Mouse (Mus musculus): ENCODE data around the gene Gipc2.

Gene Gipc2

DNA sequence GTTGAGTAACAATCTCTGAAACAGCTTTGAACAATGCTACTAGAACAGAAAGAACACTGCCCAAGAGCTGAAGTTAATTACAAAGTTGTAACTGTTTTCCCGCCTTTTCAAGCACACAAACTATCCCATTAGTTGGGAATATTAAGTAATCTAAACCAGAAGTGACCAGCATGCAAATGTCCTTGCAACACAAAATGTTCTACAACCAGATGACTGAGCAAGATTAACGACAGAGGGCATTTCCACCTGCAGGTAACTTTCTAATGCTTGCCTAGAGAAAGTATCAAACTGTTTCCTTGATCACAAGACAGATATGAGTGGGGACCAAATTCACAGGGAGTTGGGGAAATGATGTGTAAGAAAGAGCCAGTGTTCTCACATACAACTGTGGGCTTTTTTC lies 101.9 kb downstream of the Gipc2 start:
- no peak for DNase-seq

DNA sequence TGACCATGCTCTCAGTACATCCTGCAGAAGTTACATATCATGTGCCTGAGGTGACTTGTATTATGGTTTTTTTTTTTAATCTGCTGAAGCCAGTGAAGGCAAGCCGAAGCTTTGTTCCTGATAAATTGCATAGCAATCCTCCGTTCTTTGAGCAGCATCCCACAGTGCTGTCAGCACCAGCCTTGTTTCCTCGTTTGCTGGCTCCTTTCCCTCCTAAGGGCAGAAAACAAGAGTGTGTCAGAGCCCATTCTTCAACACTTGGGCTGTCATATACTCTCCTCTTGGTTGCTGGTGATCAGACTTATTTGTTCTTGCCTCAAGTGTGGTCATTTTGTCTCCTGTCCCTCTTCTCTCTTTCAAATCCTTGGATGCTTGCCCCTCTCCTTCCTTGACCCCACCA lies 103.2 kb downstream of the Gipc2 start:
- DNase-seq, result no peak

DNA sequence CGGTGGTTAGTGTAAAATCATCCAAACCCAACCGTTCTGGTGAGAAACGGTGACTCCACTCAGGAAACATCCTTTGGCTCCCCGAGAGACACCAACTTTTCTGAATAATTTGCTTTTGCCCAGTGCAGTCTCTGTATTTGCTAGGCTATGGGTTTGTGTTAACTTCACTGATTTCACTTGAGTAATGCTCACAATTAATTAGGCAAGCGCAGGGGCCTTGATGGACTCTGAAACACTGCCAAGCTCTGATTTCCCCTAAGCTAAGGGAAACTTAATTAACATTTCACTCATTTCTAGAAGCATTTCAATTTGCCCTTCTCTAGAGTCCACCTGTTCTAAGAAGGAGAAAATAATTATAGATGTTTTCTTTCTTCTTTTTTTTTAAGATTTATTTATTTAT lies 104.9 kb downstream of the Gipc2 start:
- no peak for DNase-seq

DNA sequence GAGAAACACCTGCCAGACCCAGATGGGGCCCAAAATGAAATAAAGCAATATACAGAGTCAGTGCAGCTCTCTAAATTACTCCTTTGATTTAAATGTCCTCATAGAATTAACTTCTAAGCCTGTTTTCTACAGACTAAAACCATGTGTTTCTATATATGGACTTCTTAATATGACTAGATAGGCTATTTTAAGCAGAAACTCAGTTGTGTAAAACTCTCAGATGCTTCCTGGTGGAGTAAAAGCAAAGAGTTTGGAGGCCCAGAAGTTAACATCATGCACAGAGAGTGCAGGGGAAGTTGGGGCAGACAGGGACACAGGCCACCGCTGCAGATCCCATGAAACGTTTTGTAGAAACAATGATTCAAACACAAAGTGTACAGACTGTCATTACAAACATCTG lies 107.8 kb downstream of the Gipc2 start:
- DNase-seq, result no peak

DNA sequence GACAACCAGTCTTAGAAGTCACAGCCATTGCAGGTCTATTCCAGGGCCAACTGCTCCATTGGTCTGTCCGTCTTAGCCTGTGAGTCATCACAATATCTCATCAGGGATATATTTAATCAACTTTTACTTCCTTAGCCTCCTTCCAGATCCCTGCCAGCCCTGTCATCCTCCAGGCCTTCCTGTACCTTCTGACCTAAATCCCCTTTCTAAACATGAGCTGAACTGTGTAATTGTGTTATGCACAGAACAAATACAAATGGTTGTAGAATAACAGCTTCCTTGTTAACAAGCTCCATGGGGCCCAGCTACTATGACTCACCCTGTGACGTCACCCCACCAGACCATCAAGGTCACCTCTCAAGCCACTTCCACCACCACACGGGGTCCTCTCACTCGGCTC lies 111.8 kb downstream of the Gipc2 start:
- no peak for DNase-seq

DNA sequence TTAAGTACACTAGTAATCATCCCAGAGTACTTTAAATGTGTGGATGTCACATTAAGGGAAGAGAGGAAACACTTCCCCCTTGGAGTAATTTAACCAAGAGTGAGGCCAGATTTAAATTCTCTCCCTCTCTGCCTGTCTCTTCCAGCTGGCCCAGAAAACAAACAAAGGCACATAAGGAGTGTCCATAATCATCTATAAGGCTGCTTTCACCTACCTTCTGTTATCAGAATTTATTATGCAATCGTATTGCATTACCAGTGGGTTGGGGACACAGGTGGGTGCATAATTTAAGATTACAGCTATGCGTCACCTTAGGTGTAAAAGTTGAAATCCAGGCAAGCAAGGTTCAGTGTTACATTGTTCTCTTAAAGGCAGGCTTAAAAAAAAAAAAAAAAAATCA lies 114.1 kb downstream of the Gipc2 start:
- DNase-seq, result no peak

DNA sequence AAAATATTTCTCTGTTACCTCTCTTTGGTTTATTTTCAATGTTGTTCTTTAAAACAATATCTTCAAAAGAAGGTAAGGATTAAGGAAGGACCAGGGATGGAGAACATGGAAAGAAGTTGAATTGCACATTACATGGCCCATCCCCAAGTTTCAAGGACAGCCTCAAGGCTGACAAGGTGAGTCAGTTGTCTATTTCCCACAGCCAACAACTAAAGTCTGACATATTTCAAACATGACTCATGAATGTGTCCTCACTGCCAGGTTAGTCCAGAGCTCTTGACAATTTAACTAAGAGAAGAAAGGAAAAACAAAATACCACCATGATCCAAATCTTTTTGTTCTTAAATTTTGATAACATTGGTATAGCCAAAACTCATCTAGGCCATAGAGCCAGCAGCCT lies 118.1 kb downstream of the Gipc2 start:
- DNase-seq, result no peak

DNA sequence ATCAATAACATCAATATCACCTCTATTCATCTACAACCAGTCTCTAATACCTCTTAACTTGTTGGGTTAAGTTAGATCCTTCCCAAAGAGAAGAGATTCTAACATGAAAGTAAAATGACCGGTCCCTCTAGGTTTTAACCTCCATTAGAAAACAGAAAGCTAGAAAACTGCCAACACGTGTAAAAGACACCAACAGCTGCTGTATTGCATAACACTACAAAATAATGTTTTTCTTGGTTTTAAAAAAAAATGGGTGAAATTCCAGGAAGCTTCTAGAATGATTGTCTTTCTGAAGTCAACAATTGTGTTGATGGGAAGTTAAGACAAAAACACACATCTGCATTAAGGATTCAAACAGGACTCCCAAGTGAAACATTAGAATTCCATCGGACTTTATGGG lies 119.1 kb downstream of the Gipc2 start:
- DNase-seq, result no peak

Data from cerebellum, adult 9-10 months (tissue).